Mouse (Mus musculus) CD8-positive naive resting alpha-beta T cell, adult 2 months (primary cell): Measurements from ENCODE around the gene Olfr800.

Source experiments
- DNase-seq, 2 experiments: peaks; one replicate each; pipeline ENCODE4 v3.0.0; 2022; ENCODE audit warnings: low read depth in 2 of 2, low spot score in 2 of 2

Olfr800 gene

GRCm38 (mm10) chr10:129657394-129657793, at the start of gene Olfr800:
TSS of gene Olfr800 (plus strand) at chr10:129657694.
- DNase-seq: no peak

DNA sequence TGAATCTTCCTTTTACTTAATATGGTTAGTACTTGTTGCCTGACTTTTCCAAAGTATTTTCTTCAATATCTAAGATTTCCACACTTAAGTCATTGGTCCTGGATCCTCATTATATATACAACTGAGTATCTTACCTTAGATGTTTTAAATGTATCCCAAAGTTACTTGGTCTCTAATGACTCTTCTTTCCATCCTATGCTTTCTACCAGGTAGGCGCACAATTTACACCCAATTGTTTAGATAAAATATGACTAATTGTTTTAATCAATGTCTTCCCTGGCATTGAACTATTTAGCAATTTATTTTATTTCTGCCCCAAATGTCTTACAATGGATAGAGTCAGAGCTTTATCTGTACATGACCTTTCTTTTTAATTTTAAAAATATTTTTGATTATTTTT, 45.0 kb upstream of the Olfr800 start, which contains the start of gene Olfr796:
Gene Olfr796 (minus strand): TSS at position 101 of the 400 bp plus-strand sequence.
- DNase-seq: no peak

DNA sequence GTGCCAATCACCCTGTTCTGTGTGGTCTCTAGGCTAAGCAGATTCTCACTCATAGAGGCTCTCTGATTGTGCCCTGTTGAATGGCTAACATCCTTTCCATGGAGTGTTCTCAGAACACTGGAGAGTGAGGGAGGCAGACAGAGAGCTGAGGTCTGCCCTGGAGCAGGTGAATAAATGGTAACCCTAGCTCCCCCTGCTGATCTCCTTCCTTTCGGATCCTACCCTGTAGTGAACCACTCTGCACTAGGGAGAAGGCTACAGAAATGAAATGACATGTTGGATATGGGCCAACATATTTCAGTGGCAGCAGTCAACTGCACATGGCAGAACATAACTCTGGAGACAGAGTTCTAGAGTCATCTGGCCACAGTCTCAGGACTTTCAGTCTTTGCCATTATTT, 35.8 kb upstream of the Olfr800 start:
- no peak for DNase-seq

DNA sequence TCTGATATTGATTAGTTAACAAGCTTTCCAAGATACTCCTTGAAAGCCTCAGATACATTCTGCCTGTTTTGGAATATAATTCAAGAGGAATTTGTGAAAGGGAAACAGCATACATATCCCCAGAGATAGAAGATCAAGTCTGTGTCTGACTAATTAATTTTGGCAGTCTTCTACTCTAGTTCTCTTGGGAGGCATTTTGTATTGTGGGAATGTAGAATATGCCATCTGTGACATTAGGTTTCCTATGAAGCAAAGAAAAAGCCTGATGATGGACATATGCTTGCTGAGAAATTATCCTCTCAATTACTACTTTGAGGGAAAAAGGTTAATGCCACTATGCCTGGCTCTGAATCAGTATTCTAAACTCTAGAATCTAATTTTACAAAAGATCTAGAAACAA, 34.2 kb upstream of the Olfr800 start:
- DNase-seq: no peak

- DNase-seq: no peak
These were observed 29.7 kb upstream of the Olfr800 start, which contains the start of gene Olfr798 for GRCm38 (mm10) chr10:129627834-129628233. TSS of gene Olfr798 (minus strand) at chr10:129627934.

DNA sequence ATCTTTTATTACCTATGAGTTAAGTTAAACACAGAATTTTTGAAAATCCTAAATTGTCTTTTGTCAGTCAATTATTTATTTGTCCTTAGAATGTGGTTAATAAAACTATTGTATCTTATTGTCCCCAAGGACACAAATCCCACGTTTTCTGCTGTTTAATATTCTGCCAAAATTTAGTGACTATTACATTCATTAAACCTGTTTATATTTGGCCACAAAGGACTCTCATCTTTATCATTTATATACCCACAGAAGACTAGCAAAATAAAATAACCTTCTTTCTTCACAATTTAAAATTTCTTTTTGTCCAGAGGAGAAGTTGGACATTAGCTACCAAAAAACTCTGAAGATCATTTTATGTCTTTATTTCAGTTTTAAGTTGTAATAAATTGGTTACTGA, 20.3 kb upstream of the Olfr800 start, which contains the start of gene Olfr799:
Gene Olfr799 (plus strand): TSS at position 301 of the 400 bp plus-strand sequence.
- DNase-seq: no peak

DNA sequence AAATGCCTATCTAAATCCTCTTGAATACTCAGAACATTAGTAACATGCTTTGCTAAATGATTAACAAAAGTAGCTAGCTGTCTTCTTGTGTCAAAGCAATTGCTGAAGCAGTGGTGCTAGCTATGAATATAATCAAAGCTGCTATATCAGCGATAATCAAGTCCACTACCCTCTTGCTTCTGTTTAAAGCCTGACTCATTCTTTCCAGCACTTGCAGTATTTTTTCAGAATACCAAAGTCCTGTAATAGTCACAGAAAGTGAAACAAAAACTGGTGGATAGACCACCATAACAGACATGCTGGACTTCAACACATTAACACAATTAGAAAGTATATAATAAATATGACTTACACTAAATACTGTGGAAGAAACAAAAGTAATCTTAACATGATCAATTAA, 5.7 kb upstream of the Olfr800 start:
- DNase-seq: no peak

DNA sequence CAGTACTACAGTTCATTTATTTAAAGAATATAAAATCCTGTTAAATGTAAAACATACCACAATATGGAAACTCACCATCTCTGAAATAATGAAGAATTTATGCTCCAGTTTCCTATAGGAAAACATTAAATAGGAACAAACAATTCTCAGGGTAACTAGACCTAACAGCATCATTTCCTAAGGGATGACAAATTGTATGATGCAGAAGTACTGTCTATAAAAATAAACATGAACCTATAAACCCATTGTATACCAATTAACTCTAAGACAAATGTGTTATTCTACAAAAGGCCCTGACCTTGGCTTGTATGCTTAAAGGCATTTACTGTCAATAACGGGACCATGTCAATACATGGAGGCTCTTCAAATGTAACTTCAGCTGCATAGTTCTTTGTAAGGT, 16.3 kb downstream of the Olfr800 start, which contains the start of gene Olfr801:
Gene Olfr801 (minus strand): TSS at position 101 of the 400 bp plus-strand sequence.
- DNase-seq: no peak

- DNase-seq: no peak
These were observed 30.6 kb downstream of the Olfr800 start, which contains the start of gene Olfr802 for GRCm38 (mm10) chr10:129688069-129688468. TSS of gene Olfr802 (minus strand) at chr10:129688169.

GRCm38 (mm10) chr10:129694186-129694585, 36.7 kb downstream of the Olfr800 start, which contains the start of gene Olfr803:
TSS of gene Olfr803 (minus strand) at chr10:129694286.
- DNase-seq: no peak

DNA sequence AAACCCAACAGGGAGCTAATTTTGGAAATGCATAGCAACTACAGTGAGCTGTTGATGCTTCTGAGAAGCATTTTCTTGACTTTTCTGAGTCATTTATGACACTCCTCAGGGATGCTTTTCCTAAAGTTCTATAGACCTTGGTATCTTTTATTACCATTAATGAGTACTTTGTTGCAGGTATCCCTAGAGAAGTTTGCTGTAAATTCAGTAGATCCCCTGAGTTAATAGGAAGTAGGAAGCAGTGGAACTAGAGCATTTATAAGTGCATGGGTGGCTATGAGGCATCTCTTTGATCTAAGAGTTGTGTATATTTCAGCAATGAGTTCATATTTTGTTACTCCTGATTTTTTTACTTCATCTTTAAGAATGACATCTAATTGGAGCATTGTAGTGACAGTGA, 45.4 kb downstream of the Olfr800 start, which contains the start of gene Olfr804:
Gene Olfr804 (plus strand): TSS at position 301 of the 400 bp plus-strand sequence.
- DNase-seq: no peak
